Mouse (Mus musculus) G1E (cell line): ENCODE data around the gene Cmss1.

Experiments
- CTCF ChIP-seq: IDR thresholded peaks from 2 replicates; pipeline ENCODE4 v1.5.1; 2012; ENCODE audit warnings: low read depth, low read length, inconsistent platforms, mixed read lengths
- GATA2 ChIP-seq: IDR thresholded peaks from 2 replicates; pipeline ENCODE4 v1.6.1; 2012; ENCODE audit warnings: low read depth, low read length, inconsistent platforms, borderline replicate concordance
- POLR2AphosphoS5 ChIP-seq: IDR thresholded peaks from 2 replicates; pipeline ENCODE4 v1.6.1; 2012; ENCODE audit warnings: low read depth, low read length, inconsistent platforms; ENCODE audit not compliant: insufficient replicate concordance

- TF ChIP-seq CTCF = no peak
- no peak for TF ChIP-seq GATA2
- TF ChIP-seq POLR2AphosphoS5 = no peak
Measured at GRCm38 (mm10) chr16:57490691-57491090, 116.0 kb downstream of the Cmss1 start.
